Mouse (Mus musculus) midbrain, embryonic 16.5 days (tissue): ENCODE measurements around the gene Sap30l. TPM values are rescaled to one million over a fixed set of nuclear protein-coding genes. Genes with fewer than 3 reads are reported as not detected.

Experiments
- polyA plus RNA-seq: library from polyadenylated mRNA; unstranded; fragments of >200 nt; fragmentation: Nextera tagmentation; extraction: Ambion mirVana; gene quantifications from 2 replicates; pipeline ENCODE4 v1.2.1, GENCODE M21; 2015

The Sap30l gene
- polyA plus RNA-seq, 1 experiment from 2014 or later = 5.9 TPM

Other genes with a start within 250 kb of the Sap30l start
- gene Galnt10, start 156.2 kb upstream of the Sap30l start, polyA plus RNA-seq = 14.7 and 14.8 TPM in 2 replicates
- gene Hand1, start 31.2 kb downstream of the Sap30l start, polyA plus RNA-seq = not detected in 2 replicates
- gene Larp1, start 207.4 kb downstream of the Sap30l start, polyA plus RNA-seq = 17.7 and 18.4 TPM in 2 replicates